Mouse (Mus musculus): ENCODE measurements around the gene Adamts4. TPM values are rescaled to one million over a fixed set of nuclear protein-coding genes. Genes with fewer than 3 reads are reported as not detected.

Adamts4 gene
- polyA plus RNA-seq, 1 experiment: 4.6 TPM

DNA sequence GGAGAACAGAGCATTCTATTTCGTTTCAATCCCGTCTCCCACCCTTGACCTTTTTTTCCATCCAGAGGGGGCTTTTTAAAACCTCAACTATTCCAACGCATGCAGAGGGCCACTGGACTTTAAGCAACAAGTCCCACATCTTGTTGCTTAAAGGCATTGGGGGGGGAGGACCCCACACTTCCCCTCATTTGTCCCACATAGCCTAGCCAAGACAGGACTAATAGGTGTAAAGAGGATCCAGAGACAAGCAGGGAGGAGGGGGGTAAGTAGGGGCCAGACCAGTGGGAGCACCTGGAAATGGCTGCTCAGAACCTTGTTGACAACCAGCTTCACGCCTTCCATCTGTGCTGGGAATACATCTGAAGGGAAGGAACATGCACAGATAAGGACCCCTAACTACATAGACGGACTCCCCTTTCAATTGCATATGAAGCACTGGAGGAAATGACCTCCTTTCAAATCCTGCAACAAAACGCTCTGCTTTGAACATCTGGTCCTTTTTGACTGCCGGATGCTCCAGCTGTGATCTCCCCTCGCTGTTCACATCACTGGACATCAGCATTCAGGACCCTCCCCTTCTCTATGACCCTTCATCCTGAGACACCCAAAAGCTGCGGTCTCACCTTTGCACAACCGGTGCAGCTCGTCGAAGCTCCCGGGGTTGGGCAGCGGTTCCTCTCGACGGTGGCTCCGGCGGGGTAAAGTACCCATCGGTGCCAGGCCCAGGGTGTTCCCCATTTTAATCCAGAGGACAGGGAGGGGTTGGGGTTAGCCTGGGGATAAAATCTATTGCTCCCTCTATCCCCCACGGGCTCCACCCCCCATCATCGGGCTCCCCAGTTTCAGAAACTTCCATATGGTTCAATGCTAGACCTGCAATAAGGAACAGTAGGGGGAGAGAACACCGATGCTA lies 28.7 kb upstream of the Adamts4 start:
- TF ChIP-seq CTCF (IDR thresholded peaks at IDR 0.05; ENCODE audit: borderline replicate concordance, extremely low read depth, insufficient read depth, insufficient read length) (no peak), POLR2A (IDR thresholded peaks at IDR 0.05; ENCODE audit: borderline replicate concordance, extremely low read depth, insufficient read depth, insufficient read length, poor library complexity, severe bottlenecking) (no peak)

GRCm38 (mm10) chr1:171222238-171223155 lies 27.7 kb upstream of the Adamts4 start, which contains the start of gene Tomm40l:
Gene Tomm40l (minus strand): TSS chr1:171222514.
- peak; percentile 99 for DNase-seq (ENCODE audit: low read depth)
- TF ChIP-seq POLR2A (IDR thresholded peaks at IDR 0.05; ENCODE audit: borderline replicate concordance, extremely low read depth, insufficient read depth, insufficient read length, poor library complexity, severe bottlenecking): peak; percentile 36; the same call in 1 of the 2 replicates
- peak; percentile 51; the same call in 1 of the 2 replicates for TF ChIP-seq CTCF (IDR thresholded peaks at IDR 0.05; ENCODE audit: borderline replicate concordance, extremely low read depth, insufficient read depth, insufficient read length)

More for the DNA sequence above, 28.7 kb upstream of the Adamts4 start:
- peak; percentile 13 for DNase-seq (ENCODE audit: low read depth)

DNA sequence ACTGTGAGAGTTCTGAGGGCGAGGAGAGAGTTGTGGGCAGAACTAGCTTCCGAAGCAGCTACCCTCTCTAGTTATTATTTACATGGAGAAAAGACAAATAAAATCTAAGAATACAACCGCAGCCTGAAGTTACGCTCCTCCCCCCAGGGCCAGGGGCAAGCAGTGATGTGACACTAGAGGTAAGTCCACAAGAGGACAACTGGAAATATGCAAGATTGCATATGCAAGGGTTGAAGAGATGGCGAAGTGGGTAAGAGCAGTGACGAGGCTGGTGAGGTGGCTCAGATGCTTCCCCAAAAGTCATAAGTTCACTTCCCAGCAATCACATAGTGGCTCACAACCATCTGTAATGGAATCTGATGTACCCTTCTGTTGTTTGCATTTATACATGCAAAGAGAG lies 27.1 kb upstream of the Adamts4 start:
- no peak for TF ChIP-seq CTCF (IDR thresholded peaks at IDR 0.05; ENCODE audit: borderline replicate concordance, extremely low read depth, insufficient read depth, insufficient read length)
- no peak for TF ChIP-seq POLR2A (IDR thresholded peaks at IDR 0.05; ENCODE audit: borderline replicate concordance, extremely low read depth, insufficient read depth, insufficient read length, poor library complexity, severe bottlenecking)
- DNase-seq (ENCODE audit: low read depth): no peak

GRCm38 (mm10) chr1:171223796-171224195 lies 26.4 kb upstream of the Adamts4 start:
- TF ChIP-seq POLR2A (IDR thresholded peaks at IDR 0.05; ENCODE audit: borderline replicate concordance, extremely low read depth, insufficient read depth, insufficient read length, poor library complexity, severe bottlenecking) (no peak), CTCF (IDR thresholded peaks at IDR 0.05; ENCODE audit: borderline replicate concordance, extremely low read depth, insufficient read depth, insufficient read length) (no peak)
- no peak for DNase-seq (ENCODE audit: low read depth)

GRCm38 (mm10) chr1:171224857-171225256 lies 25.4 kb upstream of the Adamts4 start, which contains the start of gene Apoa2:
Gene Apoa2 (plus strand): TSS chr1:171225054.
- TF ChIP-seq POLR2A (IDR thresholded peaks at IDR 0.05; ENCODE audit: borderline replicate concordance, extremely low read depth, insufficient read depth, insufficient read length, poor library complexity, severe bottlenecking) (no peak), CTCF (IDR thresholded peaks at IDR 0.05; ENCODE audit: borderline replicate concordance, extremely low read depth, insufficient read depth, insufficient read length) (no peak)
- no peak for DNase-seq (ENCODE audit: low read depth)

GRCm38 (mm10) chr1:171226780-171227179 lies 23.4 kb upstream of the Adamts4 start:
- no peak for DNase-seq (ENCODE audit: low read depth)
- TF ChIP-seq POLR2A (IDR thresholded peaks at IDR 0.05; ENCODE audit: borderline replicate concordance, extremely low read depth, insufficient read depth, insufficient read length, poor library complexity, severe bottlenecking) (no peak), CTCF (IDR thresholded peaks at IDR 0.05; ENCODE audit: borderline replicate concordance, extremely low read depth, insufficient read depth, insufficient read length) (no peak)

DNA sequence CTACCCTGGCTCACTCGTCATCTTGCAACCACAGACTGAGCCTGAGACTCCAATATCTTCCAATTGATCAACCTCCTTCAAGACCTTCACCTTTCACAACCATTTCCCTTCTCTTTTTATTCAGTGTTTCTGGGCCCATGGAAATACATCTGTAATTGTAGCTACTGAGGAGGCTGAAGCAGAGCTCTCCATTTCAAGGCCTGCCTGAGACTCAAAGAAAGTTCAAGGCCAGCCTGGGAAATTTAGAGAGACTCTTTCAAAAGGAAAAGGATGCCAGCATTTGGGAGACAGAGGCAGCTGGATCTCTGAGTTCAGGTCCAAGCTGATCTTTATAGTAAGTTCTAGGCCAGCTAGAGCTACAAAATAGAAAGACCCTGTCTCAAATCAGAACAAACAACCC lies 22.3 kb upstream of the Adamts4 start:
- no peak for DNase-seq (ENCODE audit: low read depth)
- TF ChIP-seq CTCF (IDR thresholded peaks at IDR 0.05; ENCODE audit: borderline replicate concordance, extremely low read depth, insufficient read depth, insufficient read length) (no peak), POLR2A (IDR thresholded peaks at IDR 0.05; ENCODE audit: borderline replicate concordance, extremely low read depth, insufficient read depth, insufficient read length, poor library complexity, severe bottlenecking) (no peak)

- DNase-seq (ENCODE audit: low read depth): no peak
- no peak for TF ChIP-seq CTCF (IDR thresholded peaks at IDR 0.05; ENCODE audit: borderline replicate concordance, extremely low read depth, insufficient read depth, insufficient read length)
- no peak for TF ChIP-seq POLR2A (IDR thresholded peaks at IDR 0.05; ENCODE audit: borderline replicate concordance, extremely low read depth, insufficient read depth, insufficient read length, poor library complexity, severe bottlenecking)
These were observed 20.5 kb upstream of the Adamts4 start for GRCm38 (mm10) chr1:171229750-171230149.

- TF ChIP-seq POLR2A (IDR thresholded peaks at IDR 0.05; ENCODE audit: borderline replicate concordance, extremely low read depth, insufficient read depth, insufficient read length, poor library complexity, severe bottlenecking) (no peak), CTCF (IDR thresholded peaks at IDR 0.05; ENCODE audit: borderline replicate concordance, extremely low read depth, insufficient read depth, insufficient read length) (no peak)
- DNase-seq (ENCODE audit: low read depth): no peak
These were observed 20.0 kb upstream of the Adamts4 start for GRCm38 (mm10) chr1:171230215-171230614.

GRCm38 (mm10) chr1:171231844-171232243 lies 18.4 kb upstream of the Adamts4 start:
- TF ChIP-seq POLR2A (IDR thresholded peaks at IDR 0.05; ENCODE audit: borderline replicate concordance, extremely low read depth, insufficient read depth, insufficient read length, poor library complexity, severe bottlenecking) (no peak), CTCF (IDR thresholded peaks at IDR 0.05; ENCODE audit: borderline replicate concordance, extremely low read depth, insufficient read depth, insufficient read length) (no peak)
- DNase-seq (ENCODE audit: low read depth): no peak

- DNase-seq (ENCODE audit: low read depth): no peak
- no peak for TF ChIP-seq POLR2A (IDR thresholded peaks at IDR 0.05; ENCODE audit: borderline replicate concordance, extremely low read depth, insufficient read depth, insufficient read length, poor library complexity, severe bottlenecking)
- TF ChIP-seq CTCF (IDR thresholded peaks at IDR 0.05; ENCODE audit: borderline replicate concordance, extremely low read depth, insufficient read depth, insufficient read length): no peak
These were observed 17.9 kb upstream of the Adamts4 start for GRCm38 (mm10) chr1:171232348-171232747.

Measured in brain, embryonic 14.5 days (tissue).